Mouse (Mus musculus) erythroblast, embryonic 14.5 days (primary cell): ENCODE results near the gene Atp1b2.

Source experiments
- GATA1 ChIP-seq: IDR thresholded peaks from 2 replicates; pipeline ENCODE4 v1.6.1; 2012; ENCODE audit warnings: low read length, inconsistent platforms, mixed read lengths
- TAL1 ChIP-seq: IDR thresholded peaks from 3 replicates; pipeline ENCODE4 v1.6.1; 2012; ENCODE audit warnings: low read length, inconsistent platforms, mixed read lengths

DNA sequence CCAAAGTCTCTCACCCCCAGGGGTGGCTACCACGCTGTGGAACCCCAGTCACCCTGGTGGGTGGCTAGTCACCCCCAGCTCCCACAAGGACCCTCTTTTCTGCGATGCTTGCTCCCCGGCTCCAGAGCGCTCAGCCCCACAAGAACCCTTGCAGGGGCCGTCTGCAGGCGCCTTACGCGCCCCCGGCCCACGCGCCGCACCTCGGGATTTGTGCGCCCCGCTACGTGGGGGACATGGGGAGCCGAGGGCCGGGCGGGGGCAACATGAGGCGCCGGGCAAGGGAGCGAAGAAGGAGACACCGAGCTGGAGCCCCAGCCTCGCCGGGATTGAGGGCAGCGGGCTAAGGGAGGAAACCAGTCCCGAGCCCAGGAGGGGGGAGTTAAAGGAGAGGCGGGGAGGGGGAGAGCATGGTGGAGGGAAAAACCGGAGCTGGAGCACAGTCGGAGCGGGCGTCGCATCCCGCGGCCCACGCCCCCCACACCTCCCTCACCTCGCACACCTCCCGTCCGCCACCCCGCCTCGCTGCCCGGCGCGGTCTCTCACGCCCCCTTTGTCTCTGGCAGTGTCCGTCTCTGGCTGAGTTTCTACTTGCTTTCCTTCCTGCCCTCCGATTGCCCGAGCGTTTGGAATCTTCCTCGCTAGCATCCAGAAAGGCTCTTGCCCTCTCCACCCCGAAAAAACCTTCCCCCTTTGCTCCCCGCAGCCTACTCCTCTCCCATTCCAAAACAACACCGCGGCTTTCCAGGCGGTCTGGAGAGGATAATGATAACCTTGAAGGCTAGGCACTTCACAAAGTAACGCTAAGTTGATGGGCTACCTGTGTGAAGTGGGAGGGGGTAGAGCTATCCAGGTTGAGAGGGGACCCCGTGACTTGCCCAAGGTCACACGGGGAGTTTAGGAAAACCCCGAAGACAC, 45.6 kb downstream of the Atp1b2 start, which contains the start of gene Efnb3:
- TF ChIP-seq TAL1 (no peak), GATA1 (no peak)
